Mouse (Mus musculus) spleen, adult 2 months (tissue): ENCODE results near the gene Auts2. TPM values are rescaled to one million over a fixed set of nuclear protein-coding genes. Genes with fewer than 3 reads are reported as not detected.

Experiments
- DNase-seq, 2 experiments: peaks; one replicate each; pipeline versions ENCODE4 v3.0.0 to v3.0.0-alpha.2; 2012 to 2021; ENCODE audit warnings: low spot score in 2 of 2, low read depth in 1 of 2
- H3K27ac ChIP-seq: fragments of 200-500 bp; 2 replicates; pipeline ENCODE4 v1.5.1; 2012; ENCODE audit warnings: low read length, inconsistent platforms; ENCODE audit not compliant: insufficient read depth
- H3K27me3 ChIP-seq: fragments of 200-500 bp; 2 replicates; pipeline ENCODE4 v1.6.1; 2012; ENCODE audit warnings: mild to moderate bottlenecking, moderate library complexity, low read length, inconsistent platforms; ENCODE audit not compliant: control insufficient read depth, insufficient read depth
- H3K36me3 ChIP-seq: fragments of 200-500 bp; 2 replicates; pipeline ENCODE4 v1.6.1; 2012; ENCODE audit warnings: mild to moderate bottlenecking, low read length, inconsistent platforms; ENCODE audit not compliant: control insufficient read depth, insufficient read depth
- H3K4me1 ChIP-seq: fragments of 200-500 bp; 2 replicates; pipeline ENCODE4 v1.6.1; 2011; ENCODE audit warnings: inconsistent platforms; ENCODE audit not compliant: control insufficient read depth, insufficient read depth, insufficient read length
- H3K4me3 ChIP-seq: fragments of 200-500 bp; 2 replicates; pipeline ENCODE4 v1.5.1; 2011; ENCODE audit warnings: mild to moderate bottlenecking, inconsistent platforms; ENCODE audit not compliant: insufficient read depth, insufficient read length; ENCODE audit errors: extremely low read depth
- CTCF ChIP-seq: fragments of 200-500 bp; IDR thresholded peaks from 2 replicates; pipeline ENCODE4 v1.5.1; 2011; ENCODE audit warnings: mild to moderate bottlenecking, inconsistent platforms; ENCODE audit not compliant: insufficient read depth, insufficient read length, insufficient replicate concordance; ENCODE audit errors: extremely low read depth
- POLR2A ChIP-seq: fragments of 200-500 bp; IDR thresholded peaks from 2 replicates; pipeline ENCODE4 v1.6.1; 2011; ENCODE audit warnings: low read depth, low read length, inconsistent platforms
- WGBS: fragments of 180-500 bp; shearing (Covaris S2); methylation state at CpG from one replicate; pipeline ENCODE4 v1.1.7; 2018; 5-methylcytosine and 5-hydroxymethylcytosine counted together
- polyA plus RNA-seq: library from polyadenylated mRNA; depleted of rRNA; stranded (reverse); fragments of >200 nt; gene quantifications from 2 replicates; pipeline ENCODE4 v1.2.3, GENCODE M21; 2012

The Auts2 gene
- polyA plus RNA-seq, 1 experiment: 1.3 TPM

DNA sequence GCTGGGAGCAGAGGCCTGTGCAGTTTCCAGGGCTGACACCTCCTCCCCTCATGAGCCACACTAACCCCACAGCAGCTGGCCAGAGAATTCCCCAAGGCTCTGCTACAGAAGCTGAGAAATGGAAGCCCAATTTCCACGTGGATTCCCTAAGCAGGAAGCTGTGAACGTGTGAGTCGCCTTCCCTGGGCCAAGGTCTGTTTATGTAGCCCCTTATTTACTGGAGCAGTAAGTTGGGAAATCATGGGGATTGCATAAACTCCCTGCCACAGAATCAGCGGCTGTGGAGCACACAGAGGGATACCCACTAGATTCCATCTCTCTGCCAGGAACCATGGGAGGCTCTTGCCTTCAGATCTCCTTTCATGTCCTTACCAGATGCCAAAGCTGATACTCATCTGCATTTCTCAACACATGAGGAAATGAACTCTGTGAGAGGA, 895.4 kb downstream of the Auts2 start:
- H3K27me3 ChIP-seq: no peaks in the 10 kb centered on the region
- TF ChIP-seq POLR2A (no peak), CTCF (no peak)
- H3K27ac ChIP-seq: no peak overlapping the region
- H3K36me3 ChIP-seq: no peaks in the 10 kb centered on the region
- no peaks in the 10 kb centered on the region for H3K4me1 ChIP-seq
- 55% methylated on average over 4 of the region's 4 CpGs for whole genome bisulfite sequencing
- no peak for DNase-seq
- H3K4me3 ChIP-seq: no peak overlapping the region

DNA sequence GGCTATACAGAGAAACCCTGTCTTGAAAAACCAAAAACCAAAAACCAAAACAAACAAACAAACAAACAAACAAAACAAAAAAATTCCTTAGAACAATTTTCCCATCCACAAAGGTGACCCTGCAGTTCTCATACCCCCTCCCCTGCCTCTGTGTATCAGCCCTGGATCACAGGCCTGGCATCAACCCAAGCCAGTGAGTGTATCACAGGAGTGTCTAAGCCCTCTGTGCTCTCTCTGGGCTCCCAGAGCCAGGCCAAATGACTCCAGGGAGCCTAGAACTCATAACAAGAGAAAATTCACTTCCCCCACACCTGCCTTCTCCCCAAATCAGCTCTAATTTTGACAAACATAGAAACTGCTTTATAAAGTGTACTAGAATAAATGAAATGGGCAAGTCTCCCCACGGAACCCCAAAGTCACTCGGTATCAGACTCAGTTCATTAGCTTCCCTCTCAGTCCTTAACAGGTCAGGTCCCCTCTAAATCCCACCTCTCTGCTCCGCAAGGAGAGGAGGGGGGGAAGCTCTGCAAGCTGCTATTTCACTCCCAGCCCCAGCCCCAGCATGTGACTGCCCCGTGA, 896.0 kb downstream of the Auts2 start:
- no peak for TF ChIP-seq CTCF
- no peak for TF ChIP-seq POLR2A
- H3K4me1 ChIP-seq: no peaks in the 10 kb centered on the region
- no peak for DNase-seq
- no peaks in the 10 kb centered on the region for H3K27me3 ChIP-seq
- H3K27ac ChIP-seq: no peak overlapping the region
- no peaks in the 10 kb centered on the region for H3K36me3 ChIP-seq
- H3K4me3 ChIP-seq: no peak overlapping the region
- WGBS: 78% methylated on average over 4 of the region's 4 CpGs

GRCm38 (mm10) chr5:131646192-131646775, 896.9 kb downstream of the Auts2 start:
- no peak overlapping the region for H3K4me3 ChIP-seq
- H3K4me1 ChIP-seq: no peaks in the 10 kb centered on the region
- WGBS: 90% methylated on average over 10 of the region's 10 CpGs
- no peak for TF ChIP-seq CTCF
- TF ChIP-seq POLR2A: no peak
- no peaks in the 10 kb centered on the region for H3K27me3 ChIP-seq
- DNase-seq: no peak
- H3K27ac ChIP-seq: no peak overlapping the region
- H3K36me3 ChIP-seq: no peaks in the 10 kb centered on the region

DNA sequence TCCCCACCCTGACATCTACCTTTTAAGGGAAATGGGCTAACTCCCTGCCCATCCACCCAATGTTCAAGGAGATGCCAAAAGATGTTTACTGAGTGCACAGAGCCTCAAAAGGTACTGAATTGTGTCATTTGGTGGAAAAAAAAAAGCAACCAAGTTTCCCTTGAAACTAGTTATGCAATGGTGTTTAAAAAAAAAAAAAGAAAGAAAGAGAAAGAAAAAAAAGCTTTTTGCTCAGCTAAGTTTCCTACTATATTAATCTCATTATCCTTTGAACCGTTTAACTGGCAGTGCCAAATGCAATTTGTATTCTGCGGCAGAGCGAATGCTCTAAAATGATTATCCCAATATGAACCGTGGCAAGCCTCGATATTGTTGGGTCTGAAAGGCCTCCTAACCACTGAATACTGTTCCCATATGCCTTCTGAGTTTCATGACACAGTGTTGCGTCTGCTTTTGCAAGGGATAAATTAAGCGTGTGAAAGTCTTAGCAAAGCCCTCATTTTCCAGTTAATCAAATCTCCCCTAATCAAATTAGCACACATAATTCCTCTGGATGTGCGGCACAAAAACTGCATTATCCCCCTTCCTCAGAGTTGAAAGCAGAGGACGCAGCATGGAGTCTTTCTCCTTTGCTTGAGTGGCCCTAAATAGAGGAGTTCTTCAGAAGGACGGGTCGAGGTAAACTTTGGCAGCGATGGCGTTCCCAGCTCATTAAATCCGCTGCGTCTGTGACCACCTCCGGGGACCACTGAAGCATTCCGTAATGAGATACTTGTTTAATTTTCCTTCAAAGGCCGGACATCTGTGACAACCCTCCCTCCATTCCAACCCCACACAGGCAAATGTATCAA, 897.6 kb downstream of the Auts2 start:
- H3K27me3 ChIP-seq: no peaks in the 10 kb centered on the region
- no peak overlapping the region for H3K27ac ChIP-seq
- no peak for DNase-seq
- TF ChIP-seq CTCF (no peak), POLR2A (no peak)
- 95% methylated on average over 18 of the region's 18 CpGs for WGBS
- no peaks in the 10 kb centered on the region for H3K4me1 ChIP-seq
- H3K4me3 ChIP-seq: no peak overlapping the region
- H3K36me3 ChIP-seq: no peaks in the 10 kb centered on the region

GRCm38 (mm10) chr5:131644331-131644730, 898.8 kb downstream of the Auts2 start:
- 85% methylated on average over 6 of the region's 6 CpGs for WGBS
- H3K4me3 ChIP-seq: no peak overlapping the region
- H3K27me3 ChIP-seq: no peaks in the 10 kb centered on the region
- H3K4me1 ChIP-seq: no peaks in the 10 kb centered on the region
- H3K36me3 ChIP-seq: no peaks in the 10 kb centered on the region
- no peak for TF ChIP-seq POLR2A
- no peak for TF ChIP-seq CTCF
- no peak overlapping the region for H3K27ac ChIP-seq
- no peak for DNase-seq

GRCm38 (mm10) chr5:131643176-131644174, 899.7 kb downstream of the Auts2 start:
- whole genome bisulfite sequencing: 89% methylated on average over 23 of the region's 23 CpGs
- TF ChIP-seq CTCF: no peak
- TF ChIP-seq POLR2A: no peak

More at GRCm38 (mm10) chr5:131643176-131644174, 899.7 kb downstream of the Auts2 start:
- no peak for DNase-seq
- Histone ChIP-seq H3K27me3 (no peaks in the 10 kb centered on the region), H3K4me3 (no peak overlapping the region), H3K4me1 (no peaks in the 10 kb centered on the region), H3K27ac (no peak overlapping the region), H3K36me3 (no peaks in the 10 kb centered on the region)
